Mouse (Mus musculus): ENCODE data around the gene Olfr1145.

The Olfr1145 gene

GRCm38 (mm10) chr2:87809522-87809921 lies at the start of gene Olfr1145:
Gene Olfr1145 (plus strand): TSS chr2:87809822.
- no peak for DNase-seq (ENCODE audit: low spot score)

- DNase-seq (ENCODE audit: low spot score), result no peak
Observed at GRCm38 (mm10) chr2:87776143-87776542, 33.5 kb upstream of the Olfr1145 start.

- DNase-seq (ENCODE audit: low spot score), result no peak
Observed at GRCm38 (mm10) chr2:87779183-87779582, 30.4 kb upstream of the Olfr1145 start, which contains the start of gene Olfr152. Gene Olfr152 (plus strand): TSS chr2:87779483.

- DNase-seq (ENCODE audit: low spot score), result no peak
Observed at GRCm38 (mm10) chr2:87800292-87800691, 9.3 kb upstream of the Olfr1145 start, which contains the start of gene Olfr1143. Gene Olfr1143 (plus strand): TSS chr2:87800592.

- DNase-seq (ENCODE audit: low spot score), result no peak
Observed at GRCm38 (mm10) chr2:87830233-87830632, 20.6 kb downstream of the Olfr1145 start, which contains the start of gene Olfr1148. Gene Olfr1148 (plus strand): TSS chr2:87830533.

GRCm38 (mm10) chr2:87843693-87844092 lies 34.1 kb downstream of the Olfr1145 start, which contains the start of gene Olfr1150-ps1:
Gene Olfr1150-ps1 (plus strand): TSS chr2:87843993.
- DNase-seq (ENCODE audit: low spot score), result no peak

- no peak for DNase-seq (ENCODE audit: low spot score)
Observed at GRCm38 (mm10) chr2:87855562-87855961, 45.9 kb downstream of the Olfr1145 start, which contains the start of gene Olfr1151. Gene Olfr1151 (plus strand): TSS chr2:87855862.
